Mouse (Mus musculus) embryo, embryonic 11.5 days (tissue): Measurements from ENCODE around the gene Oser1.
"Not testable (repeated sequence)": the region's sequence is repeated elsewhere in the genome, so short reads cannot be mapped to it uniquely, and the experiment has no call there.

Experiments used
- DNase-seq: peaks from one replicate; pipeline ENCODE4 v3.0.0-alpha.2; 2012; ENCODE audit warnings: low read depth, low spot score

Oser1 gene

GRCm38 (mm10) chr2:163424597-163424996, at the start of gene Oser1:
Gene Oser1 (minus strand): TSS chr2:163424697.
- DNase-seq = no peak

GRCm38 (mm10) chr2:163472466-163472851, 48.0 kb upstream of the Oser1 start, which contains the start of gene Fitm2:
Gene Fitm2 (minus strand): TSS chr2:163472629.
- peak; percentile 97 for DNase-seq

- peak; percentile 16 for DNase-seq
Measured at GRCm38 (mm10) chr2:163471710-163472465, 47.4 kb upstream of the Oser1 start.

- DNase-seq = no peak
Measured at GRCm38 (mm10) chr2:163471136-163471535, 46.6 kb upstream of the Oser1 start.

- no peak for DNase-seq
Measured at GRCm38 (mm10) chr2:163469711-163470110, 45.2 kb upstream of the Oser1 start.

- DNase-seq = no peak
Measured at GRCm38 (mm10) chr2:163468866-163469265, 44.4 kb upstream of the Oser1 start.

- no peak for DNase-seq
Measured at GRCm38 (mm10) chr2:163467585-163467984, 43.1 kb upstream of the Oser1 start.

- DNase-seq = no peak
Measured at GRCm38 (mm10) chr2:163466771-163467170, 42.3 kb upstream of the Oser1 start.

GRCm38 (mm10) chr2:163464562-163464961, 40.1 kb upstream of the Oser1 start:
- DNase-seq = no peak

GRCm38 (mm10) chr2:163463998-163464397, 39.5 kb upstream of the Oser1 start:
- no peak for DNase-seq

GRCm38 (mm10) chr2:163463251-163463769, 38.8 kb upstream of the Oser1 start:
- DNase-seq = no peak

GRCm38 (mm10) chr2:163462801-163463200, 38.3 kb upstream of the Oser1 start:
- no peak for DNase-seq

GRCm38 (mm10) chr2:163462386-163462785, 37.9 kb upstream of the Oser1 start:
- DNase-seq = no peak

GRCm38 (mm10) chr2:163461307-163461706, 36.8 kb upstream of the Oser1 start:
- not testable (repeated sequence) for DNase-seq

GRCm38 (mm10) chr2:163460622-163461021, 36.1 kb upstream of the Oser1 start:
- no peak for DNase-seq

GRCm38 (mm10) chr2:163459380-163459779, 34.9 kb upstream of the Oser1 start:
- DNase-seq = no peak

GRCm38 (mm10) chr2:163458539-163459265, 34.2 kb upstream of the Oser1 start:
- no peak for DNase-seq

- no peak for DNase-seq
Measured at GRCm38 (mm10) chr2:163453378-163453777, 28.9 kb upstream of the Oser1 start.

- no peak for DNase-seq
Measured at GRCm38 (mm10) chr2:163452738-163453137, 28.2 kb upstream of the Oser1 start.

- DNase-seq = no peak
Measured at GRCm38 (mm10) chr2:163450668-163451295, 26.3 kb upstream of the Oser1 start.

GRCm38 (mm10) chr2:163449276-163449675, 24.8 kb upstream of the Oser1 start:
- no peak for DNase-seq

- DNase-seq = no peak
Measured at GRCm38 (mm10) chr2:163447375-163447774, 22.9 kb upstream of the Oser1 start.
